In genomic region chr9:104203851-104204250, GRCm38 (mm10) we compare ENCODE assay signal across 8 mouse cellular contexts. TPM values are rescaled to one million over a fixed set of nuclear protein-coding genes. Genes with fewer than 3 reads are reported as not detected.
DNase-seq lines count a peak whose midpoint lies in the region; ATAC-seq lines count a peak whose summit lies in the region.

No protein-coding gene starts in this region.

- peaks cover 75% of the 10 kb centered on the region for H3K36me3 ChIP-seq in midbrain, embryonic 14.5 days (ENCODE audit: control insufficient read depth, insufficient read depth, low read length)
- H3K36me3 ChIP-seq in midbrain, embryonic 16.5 days (ENCODE audit: control insufficient read depth, insufficient read depth, low read length), result peaks cover 30% of the 10 kb centered on the region
- peaks cover 92% of the 10 kb centered on the region for H3K36me3 ChIP-seq in limb, embryonic 10.5 days

- H3K4me2 ChIP-seq in midbrain, embryonic 14.5 days (ENCODE audit: low read length), result no peak overlapping the region
- H3K4me2 ChIP-seq in midbrain, embryonic 16.5 days (ENCODE audit: low read length), result no peak overlapping the region

- no peaks in the 10 kb centered on the region for H3K9me3 ChIP-seq in midbrain, embryonic 14.5 days (ENCODE audit: control insufficient read depth, low read length)
- no peaks in the 10 kb centered on the region for H3K9me3 ChIP-seq in midbrain, embryonic 16.5 days (replicated peaks; ENCODE audit: control insufficient read depth, low read length, poor library complexity, severe bottlenecking)
- no peaks in the 10 kb centered on the region for H3K9me3 ChIP-seq in limb, embryonic 10.5 days (replicated peaks)

- WGBS in midbrain, embryonic 14.5 days, result 67% methylated on average over 3 of the region's 3 CpGs
- WGBS in midbrain, embryonic 16.5 days, result 79% methylated on average over 3 of the region's 3 CpGs
- 89% methylated on average over 3 of the region's 3 CpGs for WGBS in limb, embryonic 10.5 days

- H3K4me3 ChIP-seq in midbrain, embryonic 14.5 days (replicated peaks; ENCODE audit: low read depth, low read length), result no peak overlapping the region
- H3K4me3 ChIP-seq in midbrain, embryonic 16.5 days (ENCODE audit: low read depth, low read length), result no peak overlapping the region
- H3K4me3 ChIP-seq in limb, embryonic 10.5 days, result no peak overlapping the region

- ATAC-seq in midbrain, embryonic 14.5 days (ENCODE audit: low FRiP score, low TSS enrichment), result no peak
- ATAC-seq in midbrain, embryonic 16.5 days, result no peak

- no peak overlapping the region for H3K9ac ChIP-seq in midbrain, embryonic 14.5 days (replicated peaks; ENCODE audit: low read length)
- H3K9ac ChIP-seq in midbrain, embryonic 16.5 days (ENCODE audit: low read depth, low read length), result no peak overlapping the region

- H3K4me1 ChIP-seq in midbrain, embryonic 14.5 days (ENCODE audit: control insufficient read depth, insufficient read depth, low read length), result no peaks in the 10 kb centered on the region
- no peaks in the 10 kb centered on the region for H3K4me1 ChIP-seq in midbrain, embryonic 16.5 days (ENCODE audit: control insufficient read depth, insufficient read depth, low read length)
- H3K4me1 ChIP-seq in limb, embryonic 10.5 days, result no peaks in the 10 kb centered on the region

- no peaks in the 10 kb centered on the region for H3K27me3 ChIP-seq in midbrain, embryonic 14.5 days (ENCODE audit: control insufficient read depth, insufficient read depth, low read length)
- no peaks in the 10 kb centered on the region for H3K27me3 ChIP-seq in midbrain, embryonic 16.5 days (ENCODE audit: control insufficient read depth, insufficient read depth, low read depth, low read length)
- no peaks in the 10 kb centered on the region for H3K27me3 ChIP-seq in limb, embryonic 10.5 days (ENCODE audit: low read depth, poor library complexity, severe bottlenecking)

- no peak overlapping the region for H3K27ac ChIP-seq in midbrain, embryonic 14.5 days (replicated peaks; ENCODE audit: low read depth, low read length)
- no peak overlapping the region for H3K27ac ChIP-seq in midbrain, embryonic 16.5 days (ENCODE audit: low read length)
- no peak overlapping the region for H3K27ac ChIP-seq in limb, embryonic 10.5 days

- peak; percentile 68 for DNase-seq in midbrain, embryonic 14.5 days
- DNase-seq in ZHBTc4 (ENCODE audit: low read depth, low spot score), result peak; percentile 76
- peak; percentile 40 to 42 for DNase-seq in cerebellum, postnatal 36 days
- peak; percentile 55 for DNase-seq in heart, postnatal 4 days
- DNase-seq in limb, embryonic 10.5 days (ENCODE audit: low spot score), result peak; percentile 48
- DNase-seq in retina, postnatal 1 day, result peak; percentile 59
- no peak for DNase-seq in Muller cell, postnatal 12 days (ENCODE audit: inconsistent ontology term)

RNA-seq across cellular contexts. Expression of gene Dnajc13, which starts 58.9 kb away (rescaled TPM):
- 27.6 and 32.0 TPM in 2 replicates for polyA plus RNA-seq in midbrain, embryonic 14.5 days (2014; fragmentation: Nextera tagmentation; extraction: Ambion mirVana)
- 20.0 and 21.0 TPM in 2 replicates for polyA plus RNA-seq in midbrain, embryonic 16.5 days (2015; fragmentation: Nextera tagmentation; extraction: Ambion mirVana)
- 10 to 100 TPM; 41.4 to 44.6 TPM for total RNA-seq in heart, postnatal 4 days (2021)
- 17.9 and 21.8 TPM in 2 replicates for polyA plus RNA-seq in limb, embryonic 10.5 days (2016; fragmentation: Nextera tagmentation; extraction: Ambion mirVana)
